Mouse (Mus musculus) ES-E14 (cell line): Measurements from ENCODE around the gene Tubd1.

Experiments
- CHD2 ChIP-seq: IDR thresholded peaks from 2 replicates; pipeline ENCODE4 v1.6.1; 2014; ENCODE audit warnings: mild to moderate bottlenecking, low read depth, low read length, inconsistent platforms
- HCFC1 ChIP-seq: IDR thresholded peaks from 2 replicates; pipeline ENCODE4 v1.6.1; 2012; ENCODE audit warnings: low read length, inconsistent platforms, borderline replicate concordance; ENCODE audit not compliant: insufficient read depth
- ZC3H11A ChIP-seq: IDR thresholded peaks from 2 replicates; pipeline ENCODE4 v1.6.1; 2012; ENCODE audit warnings: low read depth, mild to moderate bottlenecking, inconsistent platforms, low read length, borderline replicate concordance

GRCm38 (mm10) chr11:86572623-86573022, 27.8 kb downstream of the Tubd1 start:
- no peak for TF ChIP-seq CHD2
- no peak for TF ChIP-seq HCFC1
- TF ChIP-seq ZC3H11A, result no peak
